Mouse (Mus musculus): ENCODE measurements around the gene Kctd15. TPM values are rescaled to one million over a fixed set of nuclear protein-coding genes. Genes with fewer than 3 reads are reported as not detected.

Kctd15 gene
- polyA plus RNA-seq, 1 experiment from 2014 or later: 22.7 TPM

DNA sequence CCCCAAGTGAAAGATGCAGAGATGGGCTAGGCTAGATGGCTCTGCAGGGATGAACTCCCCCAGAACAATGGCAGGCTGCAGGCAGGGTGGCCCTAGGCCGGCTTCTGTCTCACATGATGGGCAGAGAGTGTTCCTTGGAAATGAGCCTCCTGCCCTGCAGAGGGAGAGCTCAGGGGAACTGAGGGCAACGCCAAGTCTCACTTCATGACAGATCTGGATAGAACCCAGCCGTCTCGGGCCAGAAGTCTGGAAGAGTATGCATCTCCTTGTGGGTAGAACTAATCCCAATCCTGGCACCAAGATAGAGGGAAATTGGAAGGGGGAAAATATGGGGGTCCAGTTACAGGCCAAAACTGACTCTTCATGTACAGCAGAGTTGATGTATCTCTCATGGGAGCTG is 36.5 kb upstream of the Kctd15 start:
- H3K4me2 ChIP-seq (ENCODE audit: low read depth): no peak overlapping the region
- H3K4me1 ChIP-seq (ENCODE audit: control insufficient read depth, insufficient read depth, low read length): peaks cover 14% of the 10 kb centered on the region
- no peak for DNase-seq (ENCODE audit: low spot score)

DNA sequence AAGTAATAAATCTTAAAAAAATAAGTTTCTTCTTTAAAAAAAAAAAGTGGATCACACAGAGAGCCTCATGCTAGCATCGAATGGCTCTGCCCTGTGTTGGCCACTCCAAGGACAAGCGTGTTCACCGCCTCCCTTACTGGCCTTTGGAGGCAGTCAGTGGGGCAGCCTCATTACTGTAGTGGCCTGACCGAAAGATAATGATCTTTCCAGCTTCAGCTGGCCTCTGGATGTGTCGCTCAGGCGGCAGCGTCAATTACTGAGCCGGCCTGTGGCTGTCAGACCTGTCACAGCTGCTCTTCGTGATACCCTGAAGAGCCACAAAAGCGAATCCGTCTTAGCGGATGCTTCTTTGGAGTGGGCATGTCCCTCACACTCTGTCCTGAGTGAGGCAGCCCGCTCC is 33.6 kb upstream of the Kctd15 start:
- Histone ChIP-seq H3K4me3 (ENCODE audit: low read depth, low read length) (no peak overlapping the region), H3K27ac (ENCODE audit: low read depth, low read length) (peak overlapping the region; percentile 51), H3K36me3 (ENCODE audit: control insufficient read depth, insufficient read depth, low read length) (no peaks in the 10 kb centered on the region), H3K4me2 (ENCODE audit: low read depth) (no peak overlapping the region), H3K9ac (ENCODE audit: low read length) (no peak overlapping the region), H3K9me3 (ENCODE audit: control insufficient read depth, low read length) (no peaks in the 10 kb centered on the region), H3K4me1 (ENCODE audit: control insufficient read depth, insufficient read depth, low read length) (peaks cover 11% of the 10 kb centered on the region), H3K27me3 (ENCODE audit: control insufficient read depth, insufficient read depth, low read length) (no peaks in the 10 kb centered on the region)
- ATAC-seq (ENCODE audit: insufficient read depth, low FRiP score, low TSS enrichment): no peak
- no peak for DNase-seq (ENCODE audit: low spot score)
- WGBS: 47% methylated on average over 13 of the region's 13 CpGs

More for the DNA sequence above, 36.5 kb upstream of the Kctd15 start:
- no peaks in the 10 kb centered on the region for H3K36me3 ChIP-seq (ENCODE audit: control insufficient read depth, insufficient read depth, low read length)
- 70% methylated on average over 4 of the region's 4 CpGs for WGBS
- no peak for ATAC-seq (ENCODE audit: insufficient read depth, low FRiP score, low TSS enrichment)
- H3K9me3 ChIP-seq (ENCODE audit: control insufficient read depth, low read length): no peaks in the 10 kb centered on the region
- no peak overlapping the region for H3K4me3 ChIP-seq (ENCODE audit: low read depth, low read length)
- H3K27me3 ChIP-seq (ENCODE audit: control insufficient read depth, insufficient read depth, low read length): no peaks in the 10 kb centered on the region
- peak overlapping the region; percentile 84 for H3K27ac ChIP-seq (ENCODE audit: low read depth, low read length)
- H3K9ac ChIP-seq (ENCODE audit: low read length): no peak overlapping the region

DNA sequence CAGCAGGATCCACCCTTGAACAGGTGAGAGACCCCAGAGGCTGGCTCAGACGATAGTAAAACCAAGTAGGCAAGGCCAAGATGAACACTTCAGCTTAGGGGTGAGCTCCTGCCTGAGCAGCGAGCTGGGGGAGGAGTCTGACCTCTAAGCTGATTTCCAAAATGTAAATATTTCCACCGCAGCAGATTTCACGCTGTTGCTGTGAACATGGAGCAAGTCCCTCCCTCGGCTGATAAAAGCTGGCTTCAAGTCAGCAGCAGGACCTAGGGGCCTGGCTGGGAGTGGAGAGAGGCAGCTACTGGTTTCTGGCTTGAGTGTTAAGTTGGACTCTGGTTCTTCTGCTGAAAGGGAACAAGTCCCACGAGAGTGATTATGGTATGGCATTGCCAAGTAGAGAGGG is 32.5 kb upstream of the Kctd15 start:
- no peak overlapping the region for H3K4me3 ChIP-seq (ENCODE audit: low read depth, low read length)
- peaks cover 9% of the 10 kb centered on the region for H3K4me1 ChIP-seq (ENCODE audit: control insufficient read depth, insufficient read depth, low read length)
- DNase-seq (ENCODE audit: low spot score): no peak
- no peak overlapping the region for H3K4me2 ChIP-seq (ENCODE audit: low read depth)
- H3K27me3 ChIP-seq (ENCODE audit: control insufficient read depth, insufficient read depth, low read length): no peaks in the 10 kb centered on the region
- H3K9ac ChIP-seq (ENCODE audit: low read length): no peak overlapping the region
- H3K36me3 ChIP-seq (ENCODE audit: control insufficient read depth, insufficient read depth, low read length): no peaks in the 10 kb centered on the region
- no peak for ATAC-seq (ENCODE audit: insufficient read depth, low FRiP score, low TSS enrichment)
- H3K27ac ChIP-seq (ENCODE audit: low read depth, low read length): no peak overlapping the region
- WGBS: 45% methylated on average over 6 of the region's 6 CpGs
- H3K9me3 ChIP-seq (ENCODE audit: control insufficient read depth, low read length): no peaks in the 10 kb centered on the region

DNA sequence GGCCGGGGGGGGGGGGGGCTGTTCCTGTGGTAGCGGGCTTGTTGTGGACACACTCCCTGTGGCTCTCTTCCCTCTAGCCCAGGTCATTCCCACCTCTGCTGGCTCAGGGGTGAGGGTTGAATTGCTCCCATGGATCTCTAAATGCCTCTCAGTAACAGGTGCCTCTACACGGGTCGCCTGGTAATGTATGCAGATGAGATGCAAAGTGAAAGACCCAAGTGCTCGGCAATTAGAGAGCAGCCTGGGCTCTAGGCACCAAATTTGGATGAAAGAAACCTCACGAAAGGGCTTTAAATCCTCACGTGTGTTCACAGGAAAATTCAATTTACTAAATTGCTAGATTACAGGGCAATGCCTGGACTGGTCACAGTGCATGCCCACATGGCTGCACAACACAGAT is 29.3 kb upstream of the Kctd15 start:
- Histone ChIP-seq H3K36me3 (ENCODE audit: control insufficient read depth, insufficient read depth, low read length) (no peaks in the 10 kb centered on the region), H3K4me1 (ENCODE audit: control insufficient read depth, insufficient read depth, low read length) (peaks cover 4% of the 10 kb centered on the region; the same call in 1 of the 2 replicates), H3K27me3 (ENCODE audit: control insufficient read depth, insufficient read depth, low read length) (no peaks in the 10 kb centered on the region), H3K9me3 (ENCODE audit: control insufficient read depth, low read length) (no peaks in the 10 kb centered on the region), H3K9ac (ENCODE audit: low read length) (no peak overlapping the region), H3K4me2 (ENCODE audit: low read depth) (no peak overlapping the region), H3K4me3 (ENCODE audit: low read depth, low read length) (no peak overlapping the region), H3K27ac (ENCODE audit: low read depth, low read length) (no peak overlapping the region)
- no peak for ATAC-seq (ENCODE audit: insufficient read depth, low FRiP score, low TSS enrichment)
- WGBS: 39% methylated on average over 7 of the region's 7 CpGs
- no peak for DNase-seq (ENCODE audit: low spot score)

DNA sequence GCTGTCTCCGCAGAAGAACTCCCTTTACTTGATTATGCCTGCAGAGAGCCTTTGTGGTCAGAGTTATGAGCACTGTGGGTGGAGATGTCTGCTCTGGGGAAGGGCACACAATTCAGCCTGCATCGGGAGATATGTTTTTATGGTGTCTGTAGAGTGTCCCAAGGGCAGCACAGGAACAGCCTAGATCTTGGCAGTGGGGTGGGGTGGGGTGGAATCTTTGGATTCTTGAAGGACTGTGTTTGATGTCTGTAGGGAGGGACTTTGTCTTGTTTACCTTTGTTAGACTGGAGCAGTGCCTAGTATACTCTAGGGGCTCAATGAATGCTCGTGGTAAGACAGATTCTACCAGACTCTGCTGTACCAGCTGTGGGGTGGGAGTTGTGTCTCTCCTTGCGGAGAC is 28.6 kb upstream of the Kctd15 start:
- WGBS: 66% methylated on average over 4 of the region's 4 CpGs
- no peaks in the 10 kb centered on the region for H3K4me1 ChIP-seq (ENCODE audit: control insufficient read depth, insufficient read depth, low read length)
- H3K27me3 ChIP-seq (ENCODE audit: control insufficient read depth, insufficient read depth, low read length): no peaks in the 10 kb centered on the region
- ATAC-seq (ENCODE audit: insufficient read depth, low FRiP score, low TSS enrichment) (no peak), DNase-seq (ENCODE audit: low spot score) (no peak)
- no peak overlapping the region for H3K9ac ChIP-seq (ENCODE audit: low read length)
- no peak overlapping the region for H3K27ac ChIP-seq (ENCODE audit: low read depth, low read length)
- no peak overlapping the region for H3K4me3 ChIP-seq (ENCODE audit: low read depth, low read length)
- no peaks in the 10 kb centered on the region for H3K36me3 ChIP-seq (ENCODE audit: control insufficient read depth, insufficient read depth, low read length)
- no peaks in the 10 kb centered on the region for H3K9me3 ChIP-seq (ENCODE audit: control insufficient read depth, low read length)
- no peak overlapping the region for H3K4me2 ChIP-seq (ENCODE audit: low read depth)

DNA sequence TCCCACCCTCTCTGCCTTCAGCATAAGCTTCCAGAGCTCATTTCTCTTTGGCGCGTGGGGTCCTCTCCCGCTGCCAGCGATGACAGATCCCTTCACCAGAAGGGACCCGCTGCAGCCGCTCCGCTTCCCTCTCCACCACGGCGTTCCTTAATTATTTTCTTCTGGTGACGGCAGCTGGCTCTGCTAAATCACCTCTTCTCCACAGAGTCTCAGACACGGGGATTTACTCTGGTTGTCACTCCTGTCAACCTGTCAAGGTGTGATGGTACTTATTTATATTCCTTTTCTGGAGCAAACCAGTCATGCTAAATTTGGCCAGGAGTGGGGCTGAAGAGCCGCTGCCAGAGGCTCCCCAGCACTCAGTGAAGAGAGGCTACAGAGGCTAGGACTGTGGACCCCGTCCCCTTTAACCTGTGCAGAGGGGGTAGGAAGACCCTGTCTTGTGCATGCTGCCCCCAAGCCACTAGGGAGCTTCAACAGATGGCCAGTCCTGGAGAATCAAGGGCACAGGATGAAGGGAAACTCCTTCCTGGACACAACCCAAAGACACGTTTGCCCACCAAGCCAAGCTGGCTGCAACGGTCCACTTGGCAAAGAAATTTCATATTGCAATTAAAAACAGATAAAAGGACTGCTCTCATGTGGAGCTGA is 24.4 kb upstream of the Kctd15 start:
- H3K9me3 ChIP-seq (ENCODE audit: control insufficient read depth, low read length): no peaks in the 10 kb centered on the region
- no peak overlapping the region for H3K27ac ChIP-seq (ENCODE audit: low read depth, low read length)
- DNase-seq (ENCODE audit: low spot score) (no peak), ATAC-seq (ENCODE audit: insufficient read depth, low FRiP score, low TSS enrichment) (no peak)
- no peaks in the 10 kb centered on the region for H3K36me3 ChIP-seq (ENCODE audit: control insufficient read depth, insufficient read depth, low read length)
- no peaks in the 10 kb centered on the region for H3K4me1 ChIP-seq (ENCODE audit: control insufficient read depth, insufficient read depth, low read length)
- H3K4me2 ChIP-seq (ENCODE audit: low read depth): no peak overlapping the region
- peaks cover 1% of the 10 kb centered on the region for H3K27me3 ChIP-seq (ENCODE audit: control insufficient read depth, insufficient read depth, low read length)
- H3K4me3 ChIP-seq (ENCODE audit: low read depth, low read length): no peak overlapping the region
- no peak overlapping the region for H3K9ac ChIP-seq (ENCODE audit: low read length)
- WGBS: 59% methylated on average over 15 of the region's 15 CpGs

DNA sequence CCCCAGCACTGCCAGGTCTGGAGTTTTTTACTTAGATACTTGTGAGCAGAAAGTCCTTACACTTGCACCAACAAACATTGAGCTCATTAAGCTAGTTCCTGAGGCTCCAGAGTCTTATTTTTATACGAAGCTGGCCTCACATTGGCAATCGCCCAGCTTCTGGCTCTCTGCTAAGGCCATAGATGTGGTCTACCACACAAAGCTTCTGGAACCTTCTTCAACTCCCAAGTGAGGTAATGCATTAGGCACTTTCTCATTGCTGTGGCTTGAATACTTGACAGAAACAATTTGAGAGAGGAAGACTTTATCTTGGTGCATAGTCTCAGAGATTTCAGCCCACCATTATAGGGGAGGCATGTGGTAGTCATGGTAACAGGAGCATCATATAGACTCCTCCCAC is 23.4 kb upstream of the Kctd15 start:
- 74% methylated on average over 2 of the region's 2 CpGs for WGBS
- ATAC-seq (ENCODE audit: insufficient read depth, low FRiP score, low TSS enrichment): no peak

DNA sequence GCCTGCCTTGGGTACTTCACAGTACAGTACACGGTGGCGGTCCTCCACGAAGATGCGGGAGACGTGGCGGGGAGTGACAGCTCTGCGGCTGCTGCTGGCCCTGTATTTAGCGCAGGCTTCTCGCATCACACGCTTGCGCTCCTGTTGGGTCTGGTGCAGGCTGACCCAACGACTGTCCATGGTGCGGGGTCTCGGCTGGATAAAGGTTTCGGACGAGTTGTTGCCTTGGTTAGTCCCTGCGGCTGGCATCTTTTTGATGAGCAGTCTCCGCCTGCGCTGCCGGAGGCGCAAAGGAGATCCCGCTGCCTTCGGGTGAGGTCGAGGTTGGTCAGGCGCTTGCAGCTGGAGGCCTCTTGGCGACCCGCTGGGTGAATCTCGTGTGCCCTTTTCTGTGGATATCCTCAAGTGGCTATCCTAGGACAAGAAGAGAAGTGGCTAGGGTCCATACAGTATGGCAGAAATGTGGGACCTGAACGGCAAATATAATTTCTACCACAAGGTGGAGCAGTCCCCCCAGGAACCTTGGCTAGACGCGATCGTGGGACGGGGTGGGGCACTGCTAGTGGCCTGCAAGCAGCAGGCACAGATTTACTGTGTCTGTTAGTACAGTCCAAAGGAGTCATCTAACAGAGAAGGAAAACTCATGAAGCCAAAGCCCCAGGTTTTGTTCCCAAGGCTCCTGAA is 19.4 kb upstream of the Kctd15 start:
- no peak overlapping the region for H3K9ac ChIP-seq (ENCODE audit: low read length)
- peaks cover 3% of the 10 kb centered on the region for H3K4me1 ChIP-seq (ENCODE audit: control insufficient read depth, insufficient read depth, low read length)
- WGBS: 8% methylated on average over 33 of the region's 33 CpGs
- peak; percentile 63; the same call in 1 of the 2 replicates for ATAC-seq (ENCODE audit: insufficient read depth, low FRiP score, low TSS enrichment)
- H3K36me3 ChIP-seq (ENCODE audit: control insufficient read depth, insufficient read depth, low read length): no peaks in the 10 kb centered on the region
- no peaks in the 10 kb centered on the region for H3K9me3 ChIP-seq (ENCODE audit: control insufficient read depth, low read length)
- peaks cover 23% of the 10 kb centered on the region for H3K27me3 ChIP-seq (ENCODE audit: control insufficient read depth, insufficient read depth, low read length)
- H3K4me2 ChIP-seq (ENCODE audit: low read depth): peak overlapping the region; percentile 31
- DNase-seq (ENCODE audit: low spot score): peak; percentile 87
- H3K27ac ChIP-seq (ENCODE audit: low read depth, low read length): no peak overlapping the region
- peak overlapping the region; percentile 18; the same call in 1 of the 2 replicates for H3K4me3 ChIP-seq (ENCODE audit: low read depth, low read length)

More for the DNA sequence above, 23.4 kb upstream of the Kctd15 start:
- DNase-seq (ENCODE audit: low spot score): no peak
- Histone ChIP-seq H3K27ac (ENCODE audit: low read depth, low read length) (no peak overlapping the region), H3K27me3 (ENCODE audit: control insufficient read depth, insufficient read depth, low read length) (peaks cover 12% of the 10 kb centered on the region), H3K4me2 (ENCODE audit: low read depth) (no peak overlapping the region), H3K4me1 (ENCODE audit: control insufficient read depth, insufficient read depth, low read length) (peaks cover 3% of the 10 kb centered on the region), H3K9ac (ENCODE audit: low read length) (no peak overlapping the region), H3K4me3 (ENCODE audit: low read depth, low read length) (no peak overlapping the region), H3K9me3 (ENCODE audit: control insufficient read depth, low read length) (no peaks in the 10 kb centered on the region), H3K36me3 (ENCODE audit: control insufficient read depth, insufficient read depth, low read length) (no peaks in the 10 kb centered on the region)

Data from neural tube, embryonic 11.5 days (tissue).